Mouse (Mus musculus): ENCODE data around the gene L2hgdh. TPM values are rescaled to one million over a fixed set of nuclear protein-coding genes. Genes with fewer than 3 reads are reported as not detected.

The L2hgdh gene
- 5.1 TPM for total RNA-seq (2023)

DNA sequence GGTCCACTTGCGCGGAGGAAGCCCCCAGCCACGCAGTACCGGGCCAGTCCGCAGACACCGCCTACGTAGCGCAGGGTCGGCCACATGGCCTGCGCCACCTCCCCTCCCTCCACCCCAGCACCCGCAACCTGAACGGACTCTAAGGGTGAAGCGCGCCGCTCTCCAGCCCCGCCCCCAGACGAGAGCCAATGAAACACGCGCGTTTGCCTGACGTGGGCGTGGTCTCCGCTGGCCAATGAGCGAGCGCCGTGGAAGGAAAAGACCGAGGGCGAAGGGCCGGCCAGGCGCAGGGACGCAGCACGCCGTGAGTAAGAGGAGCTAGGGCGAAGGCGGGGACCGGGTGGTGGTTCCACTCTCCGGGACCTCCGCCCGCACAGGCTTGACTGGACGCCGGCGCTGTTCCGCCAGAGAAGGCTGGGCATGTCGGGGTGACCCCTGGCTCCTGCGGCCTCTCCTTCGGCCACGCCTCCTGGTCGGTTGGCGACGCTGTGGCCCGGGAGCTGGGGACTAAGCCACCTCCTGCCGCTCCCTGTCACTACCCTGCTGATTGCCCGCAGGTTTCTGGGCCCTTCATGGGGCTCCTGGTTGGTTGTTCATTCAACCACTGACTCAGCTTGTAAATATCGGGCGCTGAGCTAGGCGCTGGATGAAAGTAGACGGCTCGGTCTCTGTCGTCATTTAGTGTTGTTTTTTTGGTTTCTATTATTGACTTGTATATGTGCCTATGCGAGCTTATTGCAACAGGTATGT, at the start of gene L2hgdh, which contains the start of gene Atp5s:
TSS of gene L2hgdh (minus strand) at position 163 of the 750 bp plus-strand sequence.
TSS of gene Atp5s (plus strand) at position 240 of the 750 bp plus-strand sequence.

DNA sequence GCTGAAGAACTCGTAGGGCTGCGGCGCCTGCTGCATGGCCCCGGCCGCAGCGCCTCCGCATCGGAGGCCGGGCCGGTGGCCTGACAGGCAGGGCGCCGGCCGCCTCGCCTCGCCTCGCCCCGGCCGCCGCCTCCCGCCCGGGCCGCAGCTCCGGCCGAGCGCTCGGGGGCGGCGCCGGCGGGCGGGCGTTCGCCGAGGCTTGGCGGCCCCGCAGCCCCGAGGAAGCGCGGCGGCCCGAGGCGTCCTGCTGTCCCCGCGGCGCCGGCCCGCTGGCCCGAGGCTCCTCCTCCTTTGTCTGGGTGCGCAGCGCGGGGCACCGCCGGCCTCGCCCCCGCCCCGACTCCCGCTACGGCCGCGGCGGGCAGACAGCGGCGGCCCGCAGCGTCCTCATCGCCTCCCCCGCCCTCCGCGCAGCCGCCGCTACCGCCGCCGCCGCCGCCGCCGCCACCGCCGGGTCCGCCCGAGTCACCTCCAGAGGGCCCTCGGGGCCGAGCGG, 43.1 kb downstream of the L2hgdh start, which contains the start of gene Sos2:
TSS of gene Sos2 (minus strand) at position 287 of the 496 bp plus-strand sequence.

Other genes with a start within 250 kb of the L2hgdh start
- 20.0 TPM for gene Vcpkmt, start 141.8 kb downstream of the L2hgdh start, total RNA-seq (2023)
- gene Sos2, start 43.0 kb downstream of the L2hgdh start, total RNA-seq (2023) = 26.2 TPM
- 7.6 TPM for gene Atp5s, start 77 bp upstream of the L2hgdh start, total RNA-seq (2023)
- 0.49 TPM for gene Cdkl1, start 66.4 kb upstream of the L2hgdh start, total RNA-seq (2023)
- gene Atl1, start 167.7 kb upstream of the L2hgdh start, total RNA-seq (2023) = 1.6 TPM
- gene Map4k5, start 168.3 kb upstream of the L2hgdh start, total RNA-seq (2023) = 19.7 TPM